Mouse (Mus musculus) ES-Bruce4 (cell line): ENCODE data around the gene Gmppb.

Experiments used
- CTCF ChIP-seq: IDR thresholded peaks from one replicate; pipeline ENCODE4 v1.8.1; 2011; ENCODE audit warnings: low read depth, low read length
- EP300 ChIP-seq: IDR thresholded peaks from 2 replicates; pipeline ENCODE4 v1.6.1; 2011; ENCODE audit warnings: low read depth, low read length; ENCODE audit not compliant: insufficient read depth
- POLR2A ChIP-seq: IDR thresholded peaks from one replicate; pipeline ENCODE4 v1.8.1; 2011; ENCODE audit warnings: low read length; ENCODE audit not compliant: insufficient read depth

GRCm38 (mm10) chr9:108057262-108057562, 8.2 kb downstream of the Gmppb start:
- TF ChIP-seq CTCF (no peak), POLR2A (no peak), EP300 (no peak)
